Mouse (Mus musculus) heart, adult 9 months (tissue): ENCODE measurements at regions not wholly inside any gene's neighbourhood (a gene's known extent, or its start where the extent isn't known, plus 50 kb on each side); places are given as distances from the start of the nearest gene placed in this dataset.
A peak's percentile ranks its signal among the peaks of the same experiment; 100 is the strongest.
"Not testable (repeated sequence)": the region's sequence is repeated elsewhere in the genome, so short reads cannot be mapped to it uniquely, and the experiment has no call there.

Experiments
- DNase-seq, 2 experiments: peaks; one replicate each; pipeline ENCODE4 v3.0.0; 2022; ENCODE audit warnings: low spot score in 2 of 2

DNA sequence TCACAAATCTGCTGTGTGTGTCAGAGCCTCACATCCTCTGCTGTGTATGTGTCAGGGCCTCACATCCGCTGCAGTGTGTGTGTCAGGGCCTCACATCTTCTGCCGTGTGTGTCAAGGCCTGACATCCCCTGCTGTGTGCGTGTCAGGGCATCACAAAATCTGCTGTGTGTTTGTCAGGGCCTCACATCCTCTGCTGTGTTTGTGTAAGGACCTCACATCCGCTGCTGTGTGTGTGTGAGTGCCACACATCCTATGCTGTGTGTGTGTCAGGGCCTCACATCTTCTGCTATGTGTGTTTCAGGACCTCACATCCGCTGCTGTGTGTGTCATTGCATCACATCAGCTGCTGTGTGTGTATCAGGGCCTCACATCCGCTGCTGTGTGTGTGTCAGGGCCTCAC lies 63.3 kb downstream of the Asmt start:
- peak; percentile 0 for DNase-seq

- DNase-seq: not testable (repeated sequence)
These were observed 81.2 kb downstream of the Asmt start for GRCm38 (mm10) chrX:170753507-170754256.
